Mouse (Mus musculus): Measurements from ENCODE around the gene Odf4. TPM values are rescaled to one million over a fixed set of nuclear protein-coding genes. Genes with fewer than 3 reads are reported as not detected.
"Not testable (repeated sequence)": the region's sequence is repeated elsewhere in the genome, so short reads cannot be mapped to it uniquely, and the experiment has no call there.

Odf4 gene
- polyA plus RNA-seq, 1 experiment from 2014 or later = not detected

DNA sequence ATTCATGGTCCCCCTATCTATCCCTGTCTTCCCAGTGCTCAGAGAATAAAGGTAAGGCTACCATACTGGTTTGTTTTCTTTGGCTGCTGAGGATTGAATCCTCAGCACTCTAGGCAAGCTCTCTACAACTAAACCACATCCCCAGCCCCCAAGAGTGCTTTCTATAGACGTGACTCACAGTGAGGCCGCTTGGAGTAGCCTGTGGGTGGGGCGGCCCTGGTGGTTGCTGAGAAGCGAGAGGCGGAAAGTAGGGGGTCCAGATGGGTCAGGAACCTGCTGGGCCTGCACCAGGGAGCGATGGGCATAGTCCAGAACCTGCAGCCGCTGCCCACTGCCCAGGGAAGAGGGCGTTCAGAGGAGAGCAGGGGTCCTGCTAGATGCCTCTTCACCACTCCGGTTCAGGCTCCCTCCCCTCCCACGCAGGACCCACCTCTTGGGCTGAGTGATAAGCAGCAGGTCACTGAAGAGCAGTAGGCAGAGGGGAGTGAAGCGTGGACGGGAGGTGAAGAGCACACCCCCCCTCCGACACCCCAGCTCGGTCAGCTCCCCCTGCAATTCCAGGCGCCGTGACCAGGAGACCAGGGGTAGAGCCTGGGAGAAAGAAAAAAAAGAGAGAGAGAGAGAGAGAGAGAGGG is 20.0 kb upstream of the Odf4 start:
- Histone ChIP-seq H3K36me3 (no peaks in the 10 kb centered on the region), H3K9ac (no peak overlapping the region), H3K9me3 (replicated peaks) (no peaks in the 10 kb centered on the region), H3K4me2 (replicated peaks) (peak overlapping the region; percentile 24), H3K27me3 (peaks cover 5% of the 10 kb centered on the region; the same call in 1 of the 2 replicates), H3K4me3 (replicated peaks) (peak overlapping the region; percentile 3; the same call in 1 of the 2 replicates), H3K4me1 (peaks cover 6% of the 10 kb centered on the region), H3K27ac (replicated peaks) (no peak overlapping the region)
- WGBS = 15% methylated on average over 16 of the region's 16 CpGs
- peak; percentile 69; the same call in 1 of the 2 replicates for ATAC-seq (ENCODE audit: insufficient number of reproducible peaks, low FRiP score, low TSS enrichment, low read depth)

DNA sequence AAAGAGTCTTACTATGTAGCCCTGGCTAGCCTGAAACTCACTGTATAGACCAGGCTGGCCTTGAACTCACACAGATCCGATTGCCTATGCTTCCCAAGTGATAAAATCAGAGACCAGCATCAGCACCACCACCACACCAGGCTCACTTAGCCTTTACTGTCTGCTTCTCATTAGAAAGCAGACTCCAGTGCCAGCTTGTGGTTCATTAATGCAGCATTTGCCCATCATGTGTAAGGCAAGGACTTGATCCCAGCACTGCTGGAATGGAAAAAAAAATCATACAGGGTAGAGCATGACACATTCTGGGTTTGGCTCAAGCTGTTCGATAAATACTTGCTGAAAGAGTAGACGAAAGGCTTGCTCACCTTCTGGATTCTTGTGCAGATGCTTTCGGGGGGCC is 19.1 kb upstream of the Odf4 start:
- ATAC-seq (ENCODE audit: insufficient number of reproducible peaks, low FRiP score, low TSS enrichment, low read depth) = no peak
- no peak overlapping the region for H3K9ac ChIP-seq
- peaks cover 5% of the 10 kb centered on the region; the same call in 1 of the 2 replicates for H3K27me3 ChIP-seq
- no peaks in the 10 kb centered on the region for H3K36me3 ChIP-seq
- no peak overlapping the region for H3K4me3 ChIP-seq (replicated peaks)
- H3K4me2 ChIP-seq (replicated peaks) = no peak overlapping the region
- H3K4me1 ChIP-seq = peaks cover 6% of the 10 kb centered on the region
- WGBS = 67% methylated on average over 4 of the region's 4 CpGs
- no peak overlapping the region for H3K27ac ChIP-seq (replicated peaks)
- no peaks in the 10 kb centered on the region for H3K9me3 ChIP-seq (replicated peaks)

DNA sequence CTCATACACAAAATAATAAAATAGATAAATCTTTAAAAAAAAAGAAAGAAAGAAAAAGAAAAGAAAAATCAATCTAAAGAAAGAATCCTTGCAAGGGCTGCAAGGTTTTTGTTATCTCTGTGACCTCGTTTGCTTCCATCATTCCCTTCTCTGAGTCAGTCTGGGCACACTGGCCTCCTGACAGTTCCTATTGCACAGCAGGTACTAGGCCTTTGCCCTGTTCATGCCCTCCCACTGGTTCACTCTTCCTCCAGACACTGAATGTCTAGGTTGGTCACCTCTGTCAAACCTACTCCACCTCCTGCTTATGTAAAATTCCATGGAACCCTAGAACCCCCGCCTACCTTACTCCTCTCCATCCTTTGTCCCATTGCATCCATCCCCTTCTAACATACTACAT is 18.4 kb upstream of the Odf4 start:
- Histone ChIP-seq H3K4me3 (replicated peaks) (no peak overlapping the region), H3K4me1 (peaks cover 10% of the 10 kb centered on the region), H3K9me3 (replicated peaks) (no peaks in the 10 kb centered on the region), H3K27ac (replicated peaks) (no peak overlapping the region), H3K9ac (no peak overlapping the region), H3K27me3 (peaks cover 5% of the 10 kb centered on the region; the same call in 1 of the 2 replicates), H3K36me3 (no peaks in the 10 kb centered on the region), H3K4me2 (replicated peaks) (no peak overlapping the region)
- 83% methylated on average over 2 of the region's 2 CpGs for WGBS
- no peak for ATAC-seq (ENCODE audit: insufficient number of reproducible peaks, low FRiP score, low TSS enrichment, low read depth)

DNA sequence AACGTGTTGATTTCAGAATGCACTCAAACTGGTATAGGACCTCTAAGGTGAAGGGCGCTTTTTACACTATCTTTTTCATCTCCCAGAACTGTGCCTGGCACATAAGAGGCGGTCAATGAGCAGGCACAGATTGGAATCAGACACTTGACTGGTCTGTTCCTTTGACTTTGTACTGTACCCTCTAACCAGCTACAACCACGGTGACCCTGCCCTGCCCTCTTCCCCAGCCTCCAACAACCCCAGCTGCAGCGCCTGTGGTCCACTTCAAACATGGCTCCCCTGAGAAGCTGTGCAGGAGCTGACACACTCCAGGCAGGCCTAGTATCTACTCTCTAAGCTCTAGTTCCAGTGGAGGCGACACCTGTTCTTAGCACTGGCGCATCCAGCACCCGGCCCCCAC is 15.8 kb upstream of the Odf4 start:
- H3K27me3 ChIP-seq = peaks cover 4% of the 10 kb centered on the region; the same call in 1 of the 2 replicates
- no peak overlapping the region for H3K4me3 ChIP-seq (replicated peaks)
- H3K9me3 ChIP-seq (replicated peaks) = no peaks in the 10 kb centered on the region
- ATAC-seq (ENCODE audit: insufficient number of reproducible peaks, low FRiP score, low TSS enrichment, low read depth) = no peak
- no peaks in the 10 kb centered on the region for H3K36me3 ChIP-seq
- H3K27ac ChIP-seq (replicated peaks) = no peak overlapping the region
- WGBS = 88% methylated on average over 8 of the region's 8 CpGs
- H3K9ac ChIP-seq = no peak overlapping the region
- no peak overlapping the region for H3K4me2 ChIP-seq (replicated peaks)
- H3K4me1 ChIP-seq = peaks cover 14% of the 10 kb centered on the region

DNA sequence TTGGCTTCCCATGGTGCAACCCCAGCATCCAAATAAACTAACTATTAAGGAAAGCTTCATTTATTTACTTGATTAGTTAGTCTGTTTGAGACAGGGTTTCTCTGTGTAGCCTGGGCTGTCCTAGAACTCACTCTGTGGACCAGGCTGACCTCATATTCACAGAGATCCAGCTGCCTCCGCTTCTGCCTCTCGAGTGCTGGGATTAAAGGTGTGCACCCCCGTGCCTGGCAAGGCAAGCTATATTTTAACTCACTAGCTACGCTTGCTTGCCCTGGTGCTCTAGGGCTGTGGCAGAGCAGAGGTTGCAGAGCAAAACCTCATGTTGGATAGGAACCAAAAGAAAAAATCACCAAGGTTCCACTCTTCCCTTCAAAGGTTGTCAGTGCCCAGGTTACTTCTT is 13.6 kb upstream of the Odf4 start:
- Histone ChIP-seq H3K4me3 (replicated peaks) (peak overlapping the region; percentile 54), H3K27ac (replicated peaks) (no peak overlapping the region), H3K4me2 (replicated peaks) (peak overlapping the region; percentile 46), H3K9ac (0 out of 2 replicates have a peak overlapping the region, but pooled peaks have one; percentile 49), H3K9me3 (replicated peaks) (no peaks in the 10 kb centered on the region), H3K36me3 (no peaks in the 10 kb centered on the region), H3K4me1 (peaks cover 9% of the 10 kb centered on the region), H3K27me3 (no peaks in the 10 kb centered on the region)
- 45% methylated on average over 4 of the region's 4 CpGs for WGBS
- ATAC-seq (ENCODE audit: insufficient number of reproducible peaks, low FRiP score, low TSS enrichment, low read depth) = no peak

DNA sequence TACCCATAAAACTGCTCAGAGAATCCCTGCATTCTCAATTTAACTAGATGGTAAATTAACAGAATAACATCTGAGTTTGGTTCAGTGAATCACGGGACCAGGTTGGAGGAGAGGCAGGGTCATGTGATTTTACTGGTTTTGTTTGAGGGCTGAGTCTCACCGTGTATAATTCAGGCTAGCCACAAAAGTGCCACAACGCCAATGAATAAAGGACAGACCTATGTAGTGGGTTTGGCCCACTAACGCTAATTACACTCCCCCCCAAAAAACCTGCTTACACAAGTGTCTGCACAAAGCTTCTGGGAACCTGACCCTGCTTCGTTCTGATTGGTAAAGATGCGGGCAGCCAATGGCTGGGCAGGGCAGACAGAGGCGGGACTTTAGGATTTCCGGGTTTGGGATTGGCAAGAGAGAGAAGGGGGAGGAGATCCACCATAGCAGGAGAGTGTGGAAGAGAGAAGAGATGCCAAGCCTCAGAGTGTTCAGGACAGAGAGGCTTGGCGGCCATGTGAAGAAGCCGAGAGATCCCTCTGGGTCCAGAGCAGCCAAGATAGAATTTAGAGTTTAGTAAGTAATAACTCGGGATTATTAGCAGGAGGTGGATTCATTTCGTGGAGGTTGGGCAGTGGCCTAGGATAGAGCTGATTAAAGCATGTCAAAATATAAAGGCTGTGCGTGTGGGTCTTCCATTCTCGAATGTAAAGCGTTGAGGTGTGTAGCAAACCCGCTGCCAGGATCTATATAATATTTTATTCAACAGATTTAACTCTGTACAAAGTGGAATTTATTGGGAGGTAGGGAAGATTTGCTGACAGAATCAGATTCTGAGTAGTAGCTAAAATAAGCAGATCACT is 12.8 kb upstream of the Odf4 start:
- H3K9ac ChIP-seq = peak overlapping the region; percentile 49
- 2% methylated on average over 16 of the region's 16 CpGs for WGBS

DNA sequence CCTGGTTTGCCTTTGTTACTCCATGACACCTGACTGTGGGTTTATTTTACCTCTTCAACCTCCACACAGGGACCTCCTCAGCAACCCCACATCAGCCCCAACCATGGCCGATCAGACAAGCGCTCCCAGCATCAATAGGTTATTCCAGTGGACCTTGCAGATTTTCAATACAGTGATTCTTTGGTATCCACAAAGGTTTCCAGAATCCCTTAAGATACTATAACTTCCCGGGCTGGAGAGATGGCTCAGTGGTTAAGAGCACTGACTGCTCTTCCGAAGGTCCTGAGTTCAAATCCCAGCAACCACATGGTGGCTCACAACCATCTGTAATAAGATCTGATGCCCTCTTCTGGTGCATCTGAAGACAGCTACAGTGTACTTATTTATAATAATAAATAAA is 10.1 kb upstream of the Odf4 start:
- H3K9ac ChIP-seq; H3K9me3 ChIP-seq (replicated peaks); ATAC-seq (ENCODE audit: insufficient number of reproducible peaks, low FRiP score, low TSS enrichment, low read depth); H3K4me3 ChIP-seq (replicated peaks); H3K27ac ChIP-seq (replicated peaks); H3K4me2 ChIP-seq (replicated peaks); H3K36me3 ChIP-seq; H3K4me1 ChIP-seq; H3K27me3 ChIP-seq: not testable (repeated sequence)
- WGBS = 79% methylated on average over 4 of the region's 4 CpGs

More for the DNA sequence above, 12.8 kb upstream of the Odf4 start:
- peak overlapping the region; percentile 46 for H3K4me2 ChIP-seq (replicated peaks)
- peaks cover 9% of the 10 kb centered on the region for H3K4me1 ChIP-seq
- H3K4me3 ChIP-seq (replicated peaks) = peak overlapping the region; percentile 54
- peak; percentile 99 for ATAC-seq (ENCODE audit: insufficient number of reproducible peaks, low FRiP score, low TSS enrichment, low read depth)
- no peaks in the 10 kb centered on the region for H3K9me3 ChIP-seq (replicated peaks)
- peak overlapping the region; percentile 70 for H3K27ac ChIP-seq (replicated peaks)
- H3K27me3 ChIP-seq = no peaks in the 10 kb centered on the region
- H3K36me3 ChIP-seq = no peaks in the 10 kb centered on the region

DNA sequence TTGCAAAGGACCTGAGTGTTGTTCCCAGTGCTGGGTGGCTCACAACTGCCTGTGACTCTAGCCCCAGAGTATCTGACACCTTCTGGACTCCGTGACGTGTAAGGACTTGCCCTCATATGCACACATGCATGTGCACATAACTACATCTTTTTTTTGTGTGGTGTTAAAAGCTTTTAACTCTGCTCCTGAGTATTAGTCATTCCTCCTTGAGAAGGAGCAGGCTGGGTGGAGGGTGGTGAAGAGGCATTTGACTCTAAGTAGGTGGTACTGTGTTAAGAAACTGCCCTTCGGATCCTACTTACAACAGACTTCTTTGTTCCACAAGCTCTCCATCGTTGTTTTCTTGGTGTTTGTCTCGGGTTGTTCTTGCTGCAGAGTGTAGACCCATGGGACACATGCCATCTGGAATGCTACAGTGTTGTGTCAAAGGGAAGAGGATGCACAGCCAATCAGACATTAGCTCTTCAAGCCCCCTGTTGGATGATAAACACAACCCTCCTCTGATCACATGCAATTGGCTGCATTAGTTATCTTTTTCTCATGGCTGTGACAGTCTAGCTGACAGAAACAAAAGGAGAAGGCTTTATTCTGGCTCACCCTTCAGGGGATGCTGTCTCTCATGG is 7.1 kb upstream of the Odf4 start:
- Histone ChIP-seq H3K9me3 (replicated peaks) (no peaks in the 10 kb centered on the region), H3K27me3 (0 out of 2 replicates have a peak, but pooled peaks cover 2% of the 10 kb centered on the region), H3K9ac (no peak overlapping the region), H3K4me3 (replicated peaks) (no peak overlapping the region), H3K4me1 (0 out of 2 replicates have a peak, but pooled peaks cover under 1% of the 10 kb centered on the region), H3K36me3 (no peaks in the 10 kb centered on the region), H3K4me2 (replicated peaks) (no peak overlapping the region), H3K27ac (replicated peaks) (no peak overlapping the region)
- WGBS = 61% methylated on average over 5 of the region's 5 CpGs
- ATAC-seq (ENCODE audit: insufficient number of reproducible peaks, low FRiP score, low TSS enrichment, low read depth) = no peak

DNA sequence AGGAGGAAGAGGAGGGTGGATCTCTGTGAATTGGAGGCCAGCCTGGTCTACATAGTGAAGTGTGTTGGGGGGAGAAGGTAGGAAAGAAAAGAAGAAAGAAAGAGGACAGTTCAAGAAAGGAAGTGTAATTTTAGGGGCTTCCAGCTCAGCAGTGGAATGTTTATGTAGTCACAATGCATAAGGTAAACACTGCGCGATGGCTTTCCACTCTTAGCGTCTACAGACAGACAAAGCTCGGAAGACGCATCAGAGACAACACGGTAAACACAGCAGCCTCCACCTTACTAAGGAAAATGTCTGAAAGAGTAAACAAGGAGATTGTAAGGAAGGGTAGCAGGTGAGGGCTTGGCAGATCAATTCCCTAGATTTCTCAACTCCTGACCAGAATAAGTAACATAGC is 3.1 kb upstream of the Odf4 start:
- H3K36me3 ChIP-seq = no peaks in the 10 kb centered on the region
- no peaks in the 10 kb centered on the region for H3K9me3 ChIP-seq (replicated peaks)
- H3K27me3 ChIP-seq = 0 out of 2 replicates have a peak, but pooled peaks cover 2% of the 10 kb centered on the region
- ATAC-seq (ENCODE audit: insufficient number of reproducible peaks, low FRiP score, low TSS enrichment, low read depth) = no peak
- H3K4me1 ChIP-seq = no peaks in the 10 kb centered on the region
- no peak overlapping the region for H3K9ac ChIP-seq
- 68% methylated on average over 6 of the region's 6 CpGs for WGBS
- H3K4me3 ChIP-seq (replicated peaks) = no peak overlapping the region
- no peak overlapping the region for H3K4me2 ChIP-seq (replicated peaks)
- H3K27ac ChIP-seq (replicated peaks) = no peak overlapping the region

DNA sequence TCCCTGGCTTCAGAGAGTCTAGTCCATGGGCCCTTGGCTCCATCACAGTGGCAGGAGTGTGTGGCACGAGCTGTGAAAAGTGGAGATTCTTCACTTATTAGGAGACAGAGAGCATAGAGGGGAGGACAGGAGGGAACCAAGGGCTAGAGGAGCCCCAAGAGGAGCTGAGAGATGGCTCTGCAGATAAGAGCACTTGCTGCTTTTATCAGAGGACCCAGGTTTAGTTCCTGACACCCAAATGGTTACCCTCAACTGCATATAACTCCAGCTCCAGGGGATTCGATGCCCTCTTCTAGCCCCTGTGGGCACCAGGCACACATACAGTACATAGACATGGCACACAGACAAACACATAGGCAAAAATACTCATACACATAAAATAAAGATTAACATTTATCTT is 2.1 kb downstream of the Odf4 start:
- Histone ChIP-seq H3K4me1 (no peaks in the 10 kb centered on the region), H3K4me3 (replicated peaks) (no peak overlapping the region), H3K9ac (no peak overlapping the region), H3K27ac (replicated peaks) (no peak overlapping the region), H3K27me3 (0 out of 2 replicates have a peak, but pooled peaks cover under 1% of the 10 kb centered on the region), H3K36me3 (no peaks in the 10 kb centered on the region), H3K9me3 (replicated peaks) (no peaks in the 10 kb centered on the region), H3K4me2 (replicated peaks) (no peak overlapping the region)
- WGBS = 86% methylated on average over 2 of the region's 2 CpGs
- ATAC-seq (ENCODE audit: insufficient number of reproducible peaks, low FRiP score, low TSS enrichment, low read depth) = no peak

DNA sequence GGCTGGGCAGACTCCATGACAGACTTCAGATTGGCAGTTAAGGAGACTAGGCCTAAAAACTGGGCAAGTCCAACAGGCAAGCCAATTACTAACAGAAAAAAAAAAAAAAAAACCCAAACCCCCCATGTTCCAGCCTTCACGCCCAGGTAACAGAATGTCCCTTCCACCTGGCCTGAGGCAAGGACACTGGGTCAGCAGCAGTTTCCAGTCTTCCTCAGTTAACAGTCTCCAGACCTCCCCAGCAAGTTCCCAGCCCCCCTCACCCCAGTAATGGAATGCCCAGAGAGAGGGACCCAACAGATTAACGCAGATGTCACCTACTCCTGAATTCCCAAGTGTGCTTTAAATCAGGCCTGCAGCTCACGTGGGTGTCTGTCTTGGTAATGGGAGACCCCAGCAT is 3.7 kb downstream of the Odf4 start:
- Histone ChIP-seq H3K4me3 (replicated peaks) (no peak overlapping the region), H3K27ac (replicated peaks) (no peak overlapping the region), H3K36me3 (no peaks in the 10 kb centered on the region), H3K9me3 (replicated peaks) (no peaks in the 10 kb centered on the region), H3K4me1 (no peaks in the 10 kb centered on the region), H3K4me2 (replicated peaks) (no peak overlapping the region), H3K9ac (no peak overlapping the region), H3K27me3 (no peaks in the 10 kb centered on the region)
- ATAC-seq (ENCODE audit: insufficient number of reproducible peaks, low FRiP score, low TSS enrichment, low read depth) = no peak
- 55% methylated on average over 3 of the region's 3 CpGs for WGBS
